Mouse (Mus musculus): ENCODE measurements around the gene Clmp. TPM values are rescaled to one million over a fixed set of nuclear protein-coding genes. Genes with fewer than 3 reads are reported as not detected.
"Not testable (repeated sequence)": the region's sequence is repeated elsewhere in the genome, so short reads cannot be mapped to it uniquely, and the experiment has no call there.

Gene Clmp
- polyA plus RNA-seq, 1 experiment from 2014 or later = 57.0 TPM

- H3K4me3 ChIP-seq = no peak overlapping the region
- H3K4me1 ChIP-seq = no peaks in the 10 kb centered on the region
- H3K9ac ChIP-seq = no peak overlapping the region
- WGBS = 64% methylated on average over 13 of the region's 13 CpGs
- H3K27ac ChIP-seq = no peak overlapping the region; the same call in 1 of the 2 replicates
- H3K36me3 ChIP-seq (replicated peaks) = 0 out of 2 replicates have a peak, but pooled peaks cover 3% of the 10 kb centered on the region
- no peak overlapping the region for H3K4me2 ChIP-seq
- H3K9me3 ChIP-seq = no peaks in the 10 kb centered on the region
- ATAC-seq (replicated peaks) = no peak
- H3K27me3 ChIP-seq (replicated peaks) = no peaks in the 10 kb centered on the region
These were observed 86.5 kb downstream of the Clmp start for GRCm38 (mm10) chr9:40772246-40772645.

GRCm38 (mm10) chr9:40773142-40773541, 87.4 kb downstream of the Clmp start:
- H3K27ac ChIP-seq; H3K9me3 ChIP-seq; H3K4me3 ChIP-seq; H3K4me1 ChIP-seq; H3K9ac ChIP-seq; H3K4me2 ChIP-seq; H3K27me3 ChIP-seq (replicated peaks); ATAC-seq (replicated peaks); H3K36me3 ChIP-seq (replicated peaks): not testable (repeated sequence)
- 87% methylated on average over 6 of the region's 6 CpGs for WGBS

- WGBS = 83% methylated on average over 4 of the region's 4 CpGs
- no peak overlapping the region for H3K9ac ChIP-seq
- H3K4me3 ChIP-seq = no peak overlapping the region
- no peaks in the 10 kb centered on the region for H3K27me3 ChIP-seq (replicated peaks)
- H3K4me1 ChIP-seq = no peaks in the 10 kb centered on the region
- H3K36me3 ChIP-seq (replicated peaks) = 0 out of 2 replicates have a peak, but pooled peaks cover 3% of the 10 kb centered on the region
- H3K27ac ChIP-seq = no peak overlapping the region
- no peaks in the 10 kb centered on the region for H3K9me3 ChIP-seq
- no peak overlapping the region for H3K4me2 ChIP-seq
- ATAC-seq (replicated peaks) = no peak
These were observed 88.1 kb downstream of the Clmp start for GRCm38 (mm10) chr9:40773869-40774268.

- Histone ChIP-seq H3K27ac (no peak overlapping the region), H3K36me3 (replicated peaks) (0 out of 2 replicates have a peak, but pooled peaks cover 3% of the 10 kb centered on the region), H3K9ac (no peak overlapping the region), H3K4me1 (peaks cover 4% of the 10 kb centered on the region; the same call in 1 of the 2 replicates), H3K9me3 (no peaks in the 10 kb centered on the region), H3K4me3 (no peak overlapping the region), H3K4me2 (no peak overlapping the region), H3K27me3 (replicated peaks) (no peaks in the 10 kb centered on the region)
- WGBS = 62% methylated on average over 1 of the region's 1 CpGs
- ATAC-seq (replicated peaks) = no peak
These were observed 90.3 kb downstream of the Clmp start for GRCm38 (mm10) chr9:40776044-40776443.

- Histone ChIP-seq H3K27ac (no peak overlapping the region), H3K4me1 (peaks cover 4% of the 10 kb centered on the region; the same call in 1 of the 2 replicates), H3K4me2 (no peak overlapping the region), H3K27me3 (replicated peaks) (no peaks in the 10 kb centered on the region), H3K9me3 (no peaks in the 10 kb centered on the region), H3K4me3 (no peak overlapping the region), H3K36me3 (replicated peaks) (0 out of 2 replicates have a peak, but pooled peaks cover 3% of the 10 kb centered on the region), H3K9ac (no peak overlapping the region)
- ATAC-seq (replicated peaks) = no peak
- whole genome bisulfite sequencing = 83% methylated on average over 11 of the region's 11 CpGs
These were observed 90.9 kb downstream of the Clmp start for GRCm38 (mm10) chr9:40776459-40777248.

- Histone ChIP-seq H3K9me3 (no peaks in the 10 kb centered on the region), H3K27me3 (replicated peaks) (no peaks in the 10 kb centered on the region), H3K4me2 (no peak overlapping the region), H3K36me3 (replicated peaks) (no peaks in the 10 kb centered on the region), H3K4me1 (peaks cover 18% of the 10 kb centered on the region), H3K4me3 (no peak overlapping the region), H3K9ac (no peak overlapping the region), H3K27ac (no peak overlapping the region)
- 72% methylated on average over 3 of the region's 3 CpGs for WGBS
- ATAC-seq (replicated peaks) = no peak
These were observed 94.3 kb downstream of the Clmp start for GRCm38 (mm10) chr9:40780111-40780510.

GRCm38 (mm10) chr9:40780892-40781725, 95.3 kb downstream of the Clmp start:
- ATAC-seq (replicated peaks) = no peak
- Histone ChIP-seq H3K4me1 (peaks cover 25% of the 10 kb centered on the region), H3K4me3 (no peak overlapping the region), H3K4me2 (no peak overlapping the region), H3K9me3 (no peaks in the 10 kb centered on the region), H3K27me3 (replicated peaks) (no peaks in the 10 kb centered on the region), H3K9ac (no peak overlapping the region), H3K27ac (peak overlapping the region; percentile 45; the same call in 1 of the 2 replicates), H3K36me3 (replicated peaks) (no peaks in the 10 kb centered on the region)
- 58% methylated on average over 11 of the region's 11 CpGs for WGBS

GRCm38 (mm10) chr9:40781726-40782581, 96.2 kb downstream of the Clmp start:
- Histone ChIP-seq H3K4me3 (no peak overlapping the region), H3K36me3 (replicated peaks) (no peaks in the 10 kb centered on the region), H3K27ac (no peak overlapping the region), H3K27me3 (replicated peaks) (no peaks in the 10 kb centered on the region), H3K9ac (no peak overlapping the region), H3K4me1 (peaks cover 25% of the 10 kb centered on the region), H3K4me2 (peak overlapping the region; percentile 5; the same call in 1 of the 2 replicates), H3K9me3 (no peaks in the 10 kb centered on the region)
- ATAC-seq (replicated peaks) = no peak
- 35% methylated on average over 26 of the region's 26 CpGs for WGBS

GRCm38 (mm10) chr9:40783641-40784373, 98.0 kb downstream of the Clmp start:
- peaks cover 25% of the 10 kb centered on the region for H3K4me1 ChIP-seq
- no peaks in the 10 kb centered on the region for H3K9me3 ChIP-seq
- H3K4me3 ChIP-seq = no peak overlapping the region
- no peak overlapping the region for H3K9ac ChIP-seq
- H3K27ac ChIP-seq = peak overlapping the region; percentile 75
- H3K4me2 ChIP-seq = peak overlapping the region; percentile 9; the same call in 1 of the 2 replicates
- 0 out of 2 replicates have a peak, but pooled peaks have one; percentile 21 for ATAC-seq (replicated peaks)
- WGBS = 9% methylated on average over 13 of the region's 13 CpGs
- H3K36me3 ChIP-seq (replicated peaks) = no peaks in the 10 kb centered on the region
- no peaks in the 10 kb centered on the region for H3K27me3 ChIP-seq (replicated peaks)

GRCm38 (mm10) chr9:40784374-40784967, 98.7 kb downstream of the Clmp start:
- Histone ChIP-seq H3K9me3 (no peaks in the 10 kb centered on the region), H3K9ac (no peak overlapping the region), H3K4me3 (no peak overlapping the region), H3K4me1 (peaks cover 25% of the 10 kb centered on the region), H3K36me3 (replicated peaks) (no peaks in the 10 kb centered on the region), H3K27me3 (replicated peaks) (no peaks in the 10 kb centered on the region), H3K27ac (peak overlapping the region; percentile 75), H3K4me2 (peak overlapping the region; percentile 9; the same call in 1 of the 2 replicates)
- 2% methylated on average over 9 of the region's 9 CpGs for WGBS
- peak; percentile 69 for ATAC-seq (replicated peaks)

- ATAC-seq (replicated peaks) = 0 out of 2 replicates have a peak, but pooled peaks have one; percentile 18
- Histone ChIP-seq H3K27ac (peak overlapping the region; percentile 80), H3K9ac (no peak overlapping the region), H3K36me3 (replicated peaks) (no peaks in the 10 kb centered on the region), H3K27me3 (replicated peaks) (no peaks in the 10 kb centered on the region), H3K4me3 (no peak overlapping the region), H3K9me3 (no peaks in the 10 kb centered on the region), H3K4me2 (no peak overlapping the region), H3K4me1 (peaks cover 25% of the 10 kb centered on the region)
- 25% methylated on average over 6 of the region's 6 CpGs for WGBS
These were observed 99.7 kb downstream of the Clmp start for GRCm38 (mm10) chr9:40785452-40785851.
